Mouse (Mus musculus) neural tube, embryonic 14.5 days (tissue): ENCODE results near the gene Ccdc155. TPM values are rescaled to one million over a fixed set of nuclear protein-coding genes. Genes with fewer than 3 reads are reported as not detected.
A peak's percentile ranks its signal among the peaks of the same experiment; 100 is the strongest.

Experiments
- ATAC-seq: fragments of 200-750 bp; cut with Nextera tagmentation; 2 replicates; pipeline ENCODE4 v1.8.0; 2017; ENCODE audit warnings: low read depth, mild to moderate bottlenecking, moderate TSS enrichment, moderate library complexity
- H3K27ac ChIP-seq: fragments of 300-500 bp; sonication (generic); 2 replicates; pipeline ENCODE4 v1.5.1; 2014; ENCODE audit warnings: low read depth, mild to moderate bottlenecking, control low read depth, low read length, moderate library complexity, mixed read lengths
- H3K27me3 ChIP-seq: fragments of 300-500 bp; sonication (generic); 2 replicates; pipeline ENCODE4 v1.6.1; 2014; ENCODE audit warnings: low read length; ENCODE audit not compliant: control insufficient read depth, insufficient read depth
- H3K36me3 ChIP-seq: fragments of 300-500 bp; sonication (generic); 2 replicates; pipeline ENCODE4 v1.6.1; 2014; ENCODE audit warnings: low read length, mixed read lengths; ENCODE audit not compliant: control insufficient read depth, insufficient read depth
- H3K4me1 ChIP-seq: fragments of 300-500 bp; sonication (generic); 2 replicates; pipeline ENCODE4 v1.6.1; 2014; ENCODE audit warnings: low read length; ENCODE audit not compliant: control insufficient read depth, insufficient read depth
- H3K4me2 ChIP-seq: fragments of 300-500 bp; sonication (generic); 2 replicates; pipeline ENCODE4 v1.6.1; 2014; ENCODE audit warnings: mild to moderate bottlenecking, low read depth, low read length, control low read depth
- H3K4me3 ChIP-seq: fragments of 300-500 bp; sonication (generic); 2 replicates; pipeline ENCODE4 v1.5.1; 2014; ENCODE audit warnings: low read depth, low read length, control low read depth, mixed read lengths
- H3K9ac ChIP-seq: fragments of 300-500 bp; sonication (generic); replicated peaks from 2 replicates; pipeline ENCODE4 v1.6.1; 2014; ENCODE audit warnings: low read depth, mild to moderate bottlenecking, control low read depth, low read length, mixed read lengths
- H3K9me3 ChIP-seq: fragments of 300-500 bp; sonication (generic); 2 replicates; pipeline ENCODE4 v1.6.1; 2016; ENCODE audit warnings: low read length; ENCODE audit not compliant: control insufficient read depth
- WGBS: fragments of 180-500 bp; shearing (Covaris S2); extraction: QIAGEN DNeasy Blood & Tissue Kit; methylation state at CpG from one replicate; pipeline ENCODE4 v1.1.7; 2014; 5-methylcytosine and 5-hydroxymethylcytosine counted together
- polyA plus RNA-seq: library from polyadenylated mRNA; unstranded; fragments of >200 nt; fragmentation: Nextera tagmentation; extraction: Ambion mirVana; gene quantifications from 2 replicates; pipeline ENCODE4 v1.2.1, GENCODE M21; 2014

The Ccdc155 gene
- polyA plus RNA-seq, 1 experiment from 2014 or later: 0.50 TPM

GRCm38 (mm10) chr7:45165701-45166100 is 39.0 kb downstream of the Ccdc155 start:
- no peak for ATAC-seq
- Histone ChIP-seq H3K27me3 (peaks cover 58% of the 10 kb centered on the region), H3K27ac (no peak overlapping the region), H3K4me1 (no peaks in the 10 kb centered on the region), H3K4me3 (no peak overlapping the region), H3K36me3 (no peaks in the 10 kb centered on the region), H3K9ac (no peak overlapping the region), H3K9me3 (no peaks in the 10 kb centered on the region), H3K4me2 (no peak overlapping the region)
- 49% methylated on average over 11 of the region's 11 CpGs for WGBS

GRCm38 (mm10) chr7:45164833-45165232 is 39.9 kb downstream of the Ccdc155 start:
- Histone ChIP-seq H3K9ac (no peak overlapping the region), H3K4me1 (no peaks in the 10 kb centered on the region)
- WGBS: 68% methylated on average over 5 of the region's 5 CpGs

GRCm38 (mm10) chr7:45163735-45164490 is 40.8 kb downstream of the Ccdc155 start, which contains the start of gene Slc17a7:
Gene Slc17a7, plus strand, starts transcription at chr7:45163949.
- Histone ChIP-seq H3K27me3 (peaks cover 49% of the 10 kb centered on the region), H3K4me2 (peak within 1 kb of the TSS; percentile 59), H3K4me3 (peak within 1 kb of the TSS; percentile 29), H3K9me3 (no peaks in the 10 kb centered on the region), H3K36me3 (0 out of 2 replicates have a peak, but pooled peaks cover 7% of the 10 kb centered on the region), H3K4me1 (no peaks in the 10 kb centered on the region), H3K9ac (no peak within 1 kb of the TSS; the same call in 1 of the 2 replicates), H3K27ac (no peak within 1 kb of the TSS)
- no peak for ATAC-seq
- WGBS: 3% methylated on average over 26 of the region's 41 CpGs

More at GRCm38 (mm10) chr7:45164833-45165232, 39.9 kb downstream of the Ccdc155 start:
- H3K4me3 ChIP-seq: no peak overlapping the region
- no peak overlapping the region for H3K4me2 ChIP-seq
- H3K27ac ChIP-seq: no peak overlapping the region
- no peaks in the 10 kb centered on the region for H3K9me3 ChIP-seq
- ATAC-seq: no peak
- H3K27me3 ChIP-seq: peaks cover 58% of the 10 kb centered on the region
- H3K36me3 ChIP-seq: 0 out of 2 replicates have a peak, but pooled peaks cover 2% of the 10 kb centered on the region

GRCm38 (mm10) chr7:45162996-45163615 is 41.6 kb downstream of the Ccdc155 start:
- no peaks in the 10 kb centered on the region for H3K9me3 ChIP-seq
- no peak overlapping the region for H3K9ac ChIP-seq
- H3K4me3 ChIP-seq: no peak overlapping the region
- no peak overlapping the region for H3K27ac ChIP-seq
- WGBS: 68% methylated on average over 9 of the region's 9 CpGs
- no peak overlapping the region for H3K4me2 ChIP-seq
- no peak for ATAC-seq
- H3K27me3 ChIP-seq: peaks cover 41% of the 10 kb centered on the region
- H3K4me1 ChIP-seq: no peaks in the 10 kb centered on the region
- 0 out of 2 replicates have a peak, but pooled peaks cover 14% of the 10 kb centered on the region for H3K36me3 ChIP-seq

GRCm38 (mm10) chr7:45162551-45162950 is 42.1 kb downstream of the Ccdc155 start:
- no peak for ATAC-seq
- Histone ChIP-seq H3K27ac (no peak overlapping the region), H3K36me3 (0 out of 2 replicates have a peak, but pooled peaks cover 18% of the 10 kb centered on the region), H3K4me3 (peak overlapping the region; percentile 27), H3K27me3 (peaks cover 37% of the 10 kb centered on the region), H3K9me3 (no peaks in the 10 kb centered on the region), H3K9ac (0 out of 2 replicates have a peak overlapping the region, but pooled peaks have one; percentile 11), H3K4me2 (peak overlapping the region; percentile 59), H3K4me1 (no peaks in the 10 kb centered on the region)
- WGBS: 25% methylated on average over 6 of the region's 6 CpGs

- ATAC-seq: peak; percentile 87
- H3K9ac ChIP-seq: 0 out of 2 replicates have a peak overlapping the region, but pooled peaks have one; percentile 11
- peak overlapping the region; percentile 59 for H3K4me2 ChIP-seq
- 4% methylated on average over 35 of the region's 35 CpGs for WGBS
- H3K27me3 ChIP-seq: peaks cover 36% of the 10 kb centered on the region
- 0 out of 2 replicates have a peak, but pooled peaks cover 18% of the 10 kb centered on the region for H3K36me3 ChIP-seq
- no peak overlapping the region for H3K27ac ChIP-seq
- H3K9me3 ChIP-seq: no peaks in the 10 kb centered on the region
- H3K4me1 ChIP-seq: no peaks in the 10 kb centered on the region
- peak overlapping the region; percentile 27 for H3K4me3 ChIP-seq
Observed at GRCm38 (mm10) chr7:45161612-45162473, 42.8 kb downstream of the Ccdc155 start.

- WGBS: 91% methylated on average over 3 of the region's 3 CpGs
- Histone ChIP-seq H3K36me3 (0 out of 2 replicates have a peak, but pooled peaks cover 18% of the 10 kb centered on the region), H3K4me2 (no peak overlapping the region), H3K9me3 (no peaks in the 10 kb centered on the region), H3K27ac (no peak overlapping the region), H3K9ac (no peak overlapping the region), H3K27me3 (peaks cover 29% of the 10 kb centered on the region), H3K4me3 (no peak overlapping the region), H3K4me1 (no peaks in the 10 kb centered on the region)
- no peak for ATAC-seq
Observed at GRCm38 (mm10) chr7:45160866-45161265, 43.8 kb downstream of the Ccdc155 start.

- H3K9ac ChIP-seq: no peak overlapping the region
- H3K4me1 ChIP-seq: peaks cover 5% of the 10 kb centered on the region
- H3K4me2 ChIP-seq: no peak overlapping the region
- no peaks in the 10 kb centered on the region for H3K9me3 ChIP-seq
- H3K27me3 ChIP-seq: peaks cover 24% of the 10 kb centered on the region
- H3K27ac ChIP-seq: no peak overlapping the region
- H3K36me3 ChIP-seq: 0 out of 2 replicates have a peak, but pooled peaks cover 18% of the 10 kb centered on the region
- ATAC-seq: no peak
- H3K4me3 ChIP-seq: no peak overlapping the region
- WGBS: 95% methylated on average over 6 of the region's 6 CpGs
Observed at GRCm38 (mm10) chr7:45160316-45160800, 44.3 kb downstream of the Ccdc155 start.
